11 mouse cellular contexts compared by ENCODE assay signal in genomic region chr12:84800419-84800818, GRCm38 (mm10). TPM values are rescaled to one million over a fixed set of nuclear protein-coding genes. Genes with fewer than 3 reads are reported as not detected.
DNase-seq lines count a peak whose midpoint lies in the region; ATAC-seq and TF ChIP-seq lines count a peak whose summit lies in the region.
"Had no signal": no experiment of that assay in that cellular context is flagged by ENCODE, and none has a peak within 500 bp of the region (broad histone marks: within the 10 kb centered on the region; RNA-seq: fewer than 3 reads in every experiment).

No protein-coding gene starts in this region.

- H3K27ac ChIP-seq in intestine, embryonic 14.5 days (ENCODE audit: low read depth), result 0 out of 2 replicates have a peak overlapping the region, but pooled peaks have one; percentile 14
- no peak overlapping the region for H3K27ac ChIP-seq in intestine, postnatal 0 days (ENCODE audit: low read depth, low read length)
- no peak overlapping the region for H3K27ac ChIP-seq in thymus, adult 2 months (ENCODE audit: control insufficient read depth, insufficient read depth, low read length)
- H3K27ac ChIP-seq: hindbrain, postnatal 0 days had no signal

- no peaks in the 10 kb centered on the region for H3K27me3 ChIP-seq in intestine, embryonic 14.5 days (replicated peaks; ENCODE audit: control insufficient read depth, insufficient read depth, low read length)
- no peaks in the 10 kb centered on the region for H3K27me3 ChIP-seq in intestine, postnatal 0 days (replicated peaks; ENCODE audit: control insufficient read depth, insufficient read depth, low read length)
- no peaks in the 10 kb centered on the region for H3K27me3 ChIP-seq in thymus, adult 2 months (ENCODE audit: control insufficient read depth, insufficient read depth, low read length)

- peak; percentile 62 for DNase-seq in intestine, embryonic 14.5 days (ENCODE audit: low spot score)
- peak; percentile 42 for DNase-seq in adrenal gland, postnatal 25 days
- peak; percentile 59 to 64 for DNase-seq in heart, postnatal 10 days
- DNase-seq in lung, postnatal 36 days, result peak; percentile 75
- DNase-seq in retina, postnatal 1 day, result no peak
- DNase-seq in thymus, adult 2 months, result no peak
- DNase-seq: cerebellum, adult 11 months; embryo, embryonic 11 days; gastrocnemius, postnatal 14 days had no signal

- no peaks in the 10 kb centered on the region for H3K9me3 ChIP-seq in intestine, embryonic 14.5 days (ENCODE audit: control insufficient read depth, low read length)
- H3K9me3 ChIP-seq in intestine, postnatal 0 days (ENCODE audit: control insufficient read depth), result no peaks in the 10 kb centered on the region

- no peak overlapping the region for H3K4me2 ChIP-seq in intestine, embryonic 14.5 days (ENCODE audit: low read length)
- no peak overlapping the region for H3K4me2 ChIP-seq in intestine, postnatal 0 days (replicated peaks; ENCODE audit: low read depth)

- WGBS in intestine, embryonic 14.5 days, result 45% methylated on average over 4 of the region's 4 CpGs
- WGBS in intestine, postnatal 0 days, result 60% methylated on average over 4 of the region's 4 CpGs
- 78% methylated on average over 4 of the region's 4 CpGs for WGBS in thymus, adult 2 months

- no peak for ATAC-seq in intestine, embryonic 14.5 days (replicated peaks; ENCODE audit: low FRiP score, low TSS enrichment, low read depth)
- no peak for ATAC-seq in intestine, postnatal 0 days
- ATAC-seq: hindbrain, postnatal 0 days had no signal

- TF ChIP-seq POLR2A in thymus, adult 2 months (IDR thresholded peaks at IDR 0.05; ENCODE audit: control insufficient read depth, extremely low read depth, insufficient read depth, low read length, poor library complexity), result no peak

- TF ChIP-seq CTCF in intestine, postnatal 0 days (IDR thresholded peaks at IDR 0.05; ENCODE audit: low read depth), result no peak
- TF ChIP-seq CTCF in thymus, adult 2 months (IDR thresholded peaks at IDR 0.05; ENCODE audit: borderline replicate concordance, control insufficient read depth, extremely low read depth, insufficient read depth, low read length, poor library complexity), result no peak

- H3K4me1 ChIP-seq in intestine, embryonic 14.5 days (replicated peaks; ENCODE audit: control insufficient read depth, insufficient read depth, low read length), result 0 out of 2 replicates have a peak, but pooled peaks cover 9% of the 10 kb centered on the region
- H3K4me1 ChIP-seq in intestine, postnatal 0 days (replicated peaks; ENCODE audit: control insufficient read depth, insufficient read depth, low read length), result no peaks in the 10 kb centered on the region
- no peaks in the 10 kb centered on the region for H3K4me1 ChIP-seq in thymus, adult 2 months (replicated peaks; ENCODE audit: control insufficient read depth, insufficient read depth, low read length)

- H3K4me3 ChIP-seq in intestine, embryonic 14.5 days (ENCODE audit: low read depth, low read length), result no peak overlapping the region
- H3K4me3 ChIP-seq in intestine, postnatal 0 days (ENCODE audit: low read depth, low read length), result no peak overlapping the region
- H3K4me3 ChIP-seq in thymus, adult 2 months (ENCODE audit: control insufficient read depth, insufficient read depth, low read length), result no peak overlapping the region

- intact Hi-C loops in heart, postnatal 10 days (cut with DNase I), result no loop called here

- H3K36me3 ChIP-seq in intestine, embryonic 14.5 days (ENCODE audit: control insufficient read depth, insufficient read depth, low read length), result no peaks in the 10 kb centered on the region
- no peaks in the 10 kb centered on the region for H3K36me3 ChIP-seq in intestine, postnatal 0 days (ENCODE audit: control insufficient read depth, insufficient read depth)
- H3K36me3 ChIP-seq in thymus, adult 2 months (ENCODE audit: control insufficient read depth, insufficient read depth, low read length), result no peaks in the 10 kb centered on the region

- no peak overlapping the region for H3K9ac ChIP-seq in intestine, embryonic 14.5 days (ENCODE audit: low read length)
- H3K9ac ChIP-seq in intestine, postnatal 0 days (ENCODE audit: low read depth, low read length), result no peak overlapping the region

RNA-seq across cellular contexts. Expression of gene Isca2, which starts 27.4 kb away (rescaled TPM):
- 135 and 143 TPM in 2 replicates for polyA plus RNA-seq in intestine, embryonic 14.5 days (2014; fragmentation: Nextera tagmentation; extraction: Ambion mirVana)
- 104 and 119 TPM in 2 replicates for polyA plus RNA-seq in intestine, postnatal 0 days (2015; fragmentation: Nextera tagmentation; extraction: Ambion mirVana)
- 67.6 and 83.1 TPM in 2 replicates for total RNA-seq in adrenal gland, postnatal 25 days (2021)
- total RNA-seq in heart, postnatal 10 days (2021), result 10 to 100 TPM; 71.1 to 76.2 TPM
- 60.6 and 64.2 TPM in 2 replicates for polyA plus RNA-seq in thymus, adult 2 months (2012; rRNA removed)

RNA-seq across cellular contexts. Expression of gene Npc2, which starts 27.5 kb away (rescaled TPM):
- 61.0 and 66.1 TPM in 2 replicates for polyA plus RNA-seq in intestine, embryonic 14.5 days (2014; fragmentation: Nextera tagmentation; extraction: Ambion mirVana)
- 100 and 107 TPM in 2 replicates for polyA plus RNA-seq in intestine, postnatal 0 days (2015; fragmentation: Nextera tagmentation; extraction: Ambion mirVana)
- 68.1 and 74.3 TPM in 2 replicates for total RNA-seq in adrenal gland, postnatal 25 days (2021)
- total RNA-seq in heart, postnatal 10 days (2021), result 10 to 100 TPM; 38.8 to 41.4 TPM
- 249 and 256 TPM in 2 replicates for polyA plus RNA-seq in thymus, adult 2 months (2012; rRNA removed)

Comparison
In these comparisons a context has a peak if more than half of its experiments do, and no peak if none do; other contexts are left out.
1. DNase-seq: peak in intestine, embryonic 14.5 days (single experiment), adrenal gland, postnatal 25 days (single experiment), heart, postnatal 10 days (2 of 2) and lung, postnatal 36 days (single experiment); none in retina, postnatal 1 day (single experiment) and thymus, adult 2 months (single experiment).